Mouse (Mus musculus) NIH3T3 (cell line): ENCODE measurements at regions not wholly inside any gene's neighbourhood (a gene's known extent, or its start where the extent isn't known, plus 50 kb on each side); places are given as distances from the start of the nearest gene placed in this dataset.

Experiments used
- DNase-seq: peaks from one replicate; pipeline ENCODE4 v3.0.0-alpha.2; 2012; ENCODE audit warnings: low read depth

- DNase-seq, result no peak
Observed at GRCm38 (mm10) chr1:42755958-42756357, 60.4 kb downstream of the Pou3f3 start.

GRCm38 (mm10) chr1:42756497-42756896 lies 60.9 kb downstream of the Pou3f3 start:
- DNase-seq, result no peak

GRCm38 (mm10) chr1:42763447-42763846 lies 67.9 kb downstream of the Pou3f3 start:
- no peak for DNase-seq

- no peak for DNase-seq
Observed at GRCm38 (mm10) chr1:42764048-42764447, 68.5 kb downstream of the Pou3f3 start.

- DNase-seq, result no peak
Observed at GRCm38 (mm10) chr1:42770085-42770484, 74.5 kb downstream of the Pou3f3 start.

GRCm38 (mm10) chr1:42772000-42772399 lies 76.4 kb downstream of the Pou3f3 start:
- DNase-seq, result no peak

GRCm38 (mm10) chr1:42773851-42774464 lies 77.1 kb upstream of the Mrps9 start:
- DNase-seq, result no peak

GRCm38 (mm10) chr1:42774971-42775892 lies 75.8 kb upstream of the Mrps9 start:
- no peak for DNase-seq

- no peak for DNase-seq
Observed at GRCm38 (mm10) chr1:42775893-42776287, 75.1 kb upstream of the Mrps9 start.

GRCm38 (mm10) chr1:42777416-42777815 lies 73.6 kb upstream of the Mrps9 start:
- DNase-seq, result no peak

- peak; percentile 41 for DNase-seq
Observed at GRCm38 (mm10) chr1:42779761-42780160, 71.3 kb upstream of the Mrps9 start.

- no peak for DNase-seq
Observed at GRCm38 (mm10) chr1:42780266-42780665, 70.8 kb upstream of the Mrps9 start.

GRCm38 (mm10) chr1:42781533-42781932 lies 69.5 kb upstream of the Mrps9 start:
- no peak for DNase-seq

- DNase-seq, result no peak
Observed at GRCm38 (mm10) chr1:42783072-42783672, 67.9 kb upstream of the Mrps9 start.

GRCm38 (mm10) chr1:42787240-42787639 lies 63.8 kb upstream of the Mrps9 start:
- DNase-seq, result no peak

GRCm38 (mm10) chr1:42788413-42788812 lies 62.6 kb upstream of the Mrps9 start:
- DNase-seq, result no peak
